Mouse (Mus musculus): ENCODE results near the gene Fat4. TPM values are rescaled to one million over a fixed set of nuclear protein-coding genes. Genes with fewer than 3 reads are reported as not detected.

Fat4 gene
- total RNA-seq (2017): not detected in 3 replicates

- no peak for ATAC-seq (replicated peaks; ENCODE audit: insufficient number of reproducible peaks, low FRiP score, low TSS enrichment, poor library complexity, severe bottlenecking)
Measured at GRCm38 (mm10) chr3:38886890-38887355, at the start of gene Fat4. Gene Fat4 (plus strand): TSS chr3:38886940.

- no peak for ATAC-seq (replicated peaks; ENCODE audit: insufficient number of reproducible peaks, low FRiP score, low TSS enrichment, poor library complexity, severe bottlenecking)
Measured at GRCm38 (mm10) chr3:38839438-38839837, 47.3 kb upstream of the Fat4 start.

GRCm38 (mm10) chr3:38843000-38843538, 43.7 kb upstream of the Fat4 start:
- no peak for ATAC-seq (replicated peaks; ENCODE audit: insufficient number of reproducible peaks, low FRiP score, low TSS enrichment, poor library complexity, severe bottlenecking)

GRCm38 (mm10) chr3:38846602-38847382, 39.9 kb upstream of the Fat4 start:
- no peak for ATAC-seq (replicated peaks; ENCODE audit: insufficient number of reproducible peaks, low FRiP score, low TSS enrichment, poor library complexity, severe bottlenecking)

- no peak for ATAC-seq (replicated peaks; ENCODE audit: insufficient number of reproducible peaks, low FRiP score, low TSS enrichment, poor library complexity, severe bottlenecking)
Measured at GRCm38 (mm10) chr3:38849077-38849476, 37.7 kb upstream of the Fat4 start.

GRCm38 (mm10) chr3:38849536-38849935, 37.2 kb upstream of the Fat4 start:
- ATAC-seq (replicated peaks; ENCODE audit: insufficient number of reproducible peaks, low FRiP score, low TSS enrichment, poor library complexity, severe bottlenecking): no peak

GRCm38 (mm10) chr3:38853650-38854049, 33.1 kb upstream of the Fat4 start:
- ATAC-seq (replicated peaks; ENCODE audit: insufficient number of reproducible peaks, low FRiP score, low TSS enrichment, poor library complexity, severe bottlenecking): no peak

GRCm38 (mm10) chr3:38860683-38861082, 26.1 kb upstream of the Fat4 start:
- no peak for ATAC-seq (replicated peaks; ENCODE audit: insufficient number of reproducible peaks, low FRiP score, low TSS enrichment, poor library complexity, severe bottlenecking)

GRCm38 (mm10) chr3:38871291-38871690, 15.4 kb upstream of the Fat4 start:
- ATAC-seq (replicated peaks; ENCODE audit: insufficient number of reproducible peaks, low FRiP score, low TSS enrichment, poor library complexity, severe bottlenecking): no peak

GRCm38 (mm10) chr3:38875872-38876271, 10.9 kb upstream of the Fat4 start:
- no peak for ATAC-seq (replicated peaks; ENCODE audit: insufficient number of reproducible peaks, low FRiP score, low TSS enrichment, poor library complexity, severe bottlenecking)

GRCm38 (mm10) chr3:38876706-38877105, 10.0 kb upstream of the Fat4 start:
- no peak for ATAC-seq (replicated peaks; ENCODE audit: insufficient number of reproducible peaks, low FRiP score, low TSS enrichment, poor library complexity, severe bottlenecking)

GRCm38 (mm10) chr3:38882778-38883177, 4.0 kb upstream of the Fat4 start:
- ATAC-seq (replicated peaks; ENCODE audit: insufficient number of reproducible peaks, low FRiP score, low TSS enrichment, poor library complexity, severe bottlenecking): no peak

- ATAC-seq (replicated peaks; ENCODE audit: insufficient number of reproducible peaks, low FRiP score, low TSS enrichment, poor library complexity, severe bottlenecking): no peak
Measured at GRCm38 (mm10) chr3:38883676-38884075, 3.1 kb upstream of the Fat4 start.

- no peak for ATAC-seq (replicated peaks; ENCODE audit: insufficient number of reproducible peaks, low FRiP score, low TSS enrichment, poor library complexity, severe bottlenecking)
Measured at GRCm38 (mm10) chr3:38884276-38884675, 2.5 kb upstream of the Fat4 start.

- no peak for ATAC-seq (replicated peaks; ENCODE audit: insufficient number of reproducible peaks, low FRiP score, low TSS enrichment, poor library complexity, severe bottlenecking)
Measured at GRCm38 (mm10) chr3:38884919-38885418, 1.8 kb upstream of the Fat4 start.

GRCm38 (mm10) chr3:38885481-38886001, 1.2 kb upstream of the Fat4 start:
- ATAC-seq (replicated peaks; ENCODE audit: insufficient number of reproducible peaks, low FRiP score, low TSS enrichment, poor library complexity, severe bottlenecking): no peak

- ATAC-seq (replicated peaks; ENCODE audit: insufficient number of reproducible peaks, low FRiP score, low TSS enrichment, poor library complexity, severe bottlenecking): no peak
Measured at GRCm38 (mm10) chr3:38886061-38886821, 499 bp upstream of the Fat4 start.

GRCm38 (mm10) chr3:38887381-38887991, 746 bp downstream of the Fat4 start:
- ATAC-seq (replicated peaks; ENCODE audit: insufficient number of reproducible peaks, low FRiP score, low TSS enrichment, poor library complexity, severe bottlenecking): no peak

GRCm38 (mm10) chr3:38888111-38888510, 1.4 kb downstream of the Fat4 start:
- ATAC-seq (replicated peaks; ENCODE audit: insufficient number of reproducible peaks, low FRiP score, low TSS enrichment, poor library complexity, severe bottlenecking): no peak
